Mouse (Mus musculus): ENCODE results near the gene Rnf8. TPM values are rescaled to one million over a fixed set of nuclear protein-coding genes. Genes with fewer than 3 reads are reported as not detected.
A peak's percentile ranks its signal among the peaks of the same experiment; 100 is the strongest.

Gene Rnf8
- total and polyA plus RNA-seq, 3 experiments: 15.6 to 19.2 (median 18.1) TPM

GRCm38 (mm10) chr17:29628946-29629345 is 14.4 kb downstream of the Rnf8 start:
- no peak for TF ChIP-seq EP300 (IDR thresholded peaks at IDR 0.05; ENCODE audit: insufficient read depth, low read depth, low read length)
- TF ChIP-seq CTCF (IDR thresholded peaks at IDR 0.05): no peak
- TF ChIP-seq POLR2A (IDR thresholded peaks at IDR 0.05; ENCODE audit: insufficient read depth, low read depth, low read length): no peak
- 87% methylated on average over 5 of the region's 5 CpGs for WGBS
- Histone ChIP-seq H3K9ac (ENCODE audit: low read depth, low read length) (no peak overlapping the region), H3K27me3 (ENCODE audit: control insufficient read depth, insufficient read depth, low read length) (no peaks in the 10 kb centered on the region), H3K27ac (no peak overlapping the region), H3K36me3 (ENCODE audit: control insufficient read depth, insufficient read depth, low read length) (no peaks in the 10 kb centered on the region), H3K4me1 (ENCODE audit: control insufficient read depth, insufficient read depth, low read length) (no peaks in the 10 kb centered on the region), H3K79me2 (replicated peaks; ENCODE audit: control insufficient read depth, insufficient read depth, low read length) (0 out of 2 replicates have a peak, but pooled peaks cover 1% of the 10 kb centered on the region), H3K4me3 (no peak overlapping the region)
- intact Hi-C loops (cut with DNase I): no loop called here
- no peak for DNase-seq

- TF ChIP-seq POLR2A (IDR thresholded peaks at IDR 0.05; ENCODE audit: insufficient read depth, low read depth, low read length): no peak
- TF ChIP-seq CTCF (IDR thresholded peaks at IDR 0.05): no peak
- TF ChIP-seq EP300 (IDR thresholded peaks at IDR 0.05; ENCODE audit: insufficient read depth, low read depth, low read length): no peak
- Histone ChIP-seq H3K27me3 (ENCODE audit: control insufficient read depth, insufficient read depth, low read length) (no peaks in the 10 kb centered on the region), H3K9ac (ENCODE audit: low read depth, low read length) (no peak overlapping the region), H3K27ac (no peak overlapping the region), H3K36me3 (ENCODE audit: control insufficient read depth, insufficient read depth, low read length) (no peaks in the 10 kb centered on the region), H3K79me2 (replicated peaks; ENCODE audit: control insufficient read depth, insufficient read depth, low read length) (no peaks in the 10 kb centered on the region), H3K4me1 (ENCODE audit: control insufficient read depth, insufficient read depth, low read length) (no peaks in the 10 kb centered on the region), H3K4me3 (no peak overlapping the region)
- intact Hi-C loops (cut with DNase I): no loop called here
- WGBS: 52% methylated on average over 5 of the region's 5 CpGs
- no peak for DNase-seq
Measured at GRCm38 (mm10) chr17:29629620-29630019, 15.0 kb downstream of the Rnf8 start.

GRCm38 (mm10) chr17:29632312-29632711 is 17.7 kb downstream of the Rnf8 start:
- Histone ChIP-seq H3K27me3 (ENCODE audit: control insufficient read depth, insufficient read depth, low read length) (no peaks in the 10 kb centered on the region), H3K36me3 (ENCODE audit: control insufficient read depth, insufficient read depth, low read length) (no peaks in the 10 kb centered on the region), H3K79me2 (replicated peaks; ENCODE audit: control insufficient read depth, insufficient read depth, low read length) (no peaks in the 10 kb centered on the region), H3K27ac (no peak overlapping the region), H3K4me3 (no peak overlapping the region), H3K9ac (ENCODE audit: low read depth, low read length) (no peak overlapping the region), H3K4me1 (ENCODE audit: control insufficient read depth, insufficient read depth, low read length) (peaks cover 3% of the 10 kb centered on the region)
- DNase-seq: no peak
- 93% methylated on average over 11 of the region's 11 CpGs for WGBS
- TF ChIP-seq EP300 (IDR thresholded peaks at IDR 0.05; ENCODE audit: insufficient read depth, low read depth, low read length) (no peak), CTCF (IDR thresholded peaks at IDR 0.05) (no peak), POLR2A (IDR thresholded peaks at IDR 0.05; ENCODE audit: insufficient read depth, low read depth, low read length) (no peak)
- intact Hi-C loops (cut with DNase I): no loop called here

- Histone ChIP-seq H3K4me1 (ENCODE audit: control insufficient read depth, insufficient read depth, low read length) (peaks cover 5% of the 10 kb centered on the region), H3K27ac (no peak overlapping the region), H3K79me2 (replicated peaks; ENCODE audit: control insufficient read depth, insufficient read depth, low read length) (no peaks in the 10 kb centered on the region), H3K9ac (ENCODE audit: low read depth, low read length) (no peak overlapping the region), H3K36me3 (ENCODE audit: control insufficient read depth, insufficient read depth, low read length) (no peaks in the 10 kb centered on the region), H3K4me3 (no peak overlapping the region), H3K27me3 (ENCODE audit: control insufficient read depth, insufficient read depth, low read length) (no peaks in the 10 kb centered on the region)
- TF ChIP-seq POLR2A (IDR thresholded peaks at IDR 0.05; ENCODE audit: insufficient read depth, low read depth, low read length): no peak
- TF ChIP-seq EP300 (IDR thresholded peaks at IDR 0.05; ENCODE audit: insufficient read depth, low read depth, low read length): no peak
- no peak for TF ChIP-seq CTCF (IDR thresholded peaks at IDR 0.05)
- intact Hi-C loops (cut with DNase I): no loop called here
- no peak for DNase-seq
- WGBS: 85% methylated on average over 8 of the region's 8 CpGs
Measured at GRCm38 (mm10) chr17:29635492-29635891, 20.9 kb downstream of the Rnf8 start.

GRCm38 (mm10) chr17:29636118-29636517 is 21.5 kb downstream of the Rnf8 start:
- H3K9ac ChIP-seq (ENCODE audit: low read depth, low read length): no peak overlapping the region
- no peaks in the 10 kb centered on the region for H3K27me3 ChIP-seq (ENCODE audit: control insufficient read depth, insufficient read depth, low read length)
- H3K27ac ChIP-seq: no peak overlapping the region
- no peaks in the 10 kb centered on the region for H3K79me2 ChIP-seq (replicated peaks; ENCODE audit: control insufficient read depth, insufficient read depth, low read length)
- WGBS: 70% methylated on average over 5 of the region's 5 CpGs
- intact Hi-C loops (cut with DNase I): loop anchor here (2.0 kb wide), 1 partner anchor 247 kb away; no protein-coding TSS in a partner anchor
- no peak for DNase-seq
- H3K36me3 ChIP-seq (ENCODE audit: control insufficient read depth, insufficient read depth, low read length): no peaks in the 10 kb centered on the region
- TF ChIP-seq EP300 (IDR thresholded peaks at IDR 0.05; ENCODE audit: insufficient read depth, low read depth, low read length): no peak
- peak; percentile 69 for TF ChIP-seq CTCF (IDR thresholded peaks at IDR 0.05)
- TF ChIP-seq POLR2A (IDR thresholded peaks at IDR 0.05; ENCODE audit: insufficient read depth, low read depth, low read length): no peak
- H3K4me3 ChIP-seq: no peak overlapping the region
- H3K4me1 ChIP-seq (ENCODE audit: control insufficient read depth, insufficient read depth, low read length): peaks cover 5% of the 10 kb centered on the region

GRCm38 (mm10) chr17:29637377-29637776 is 22.8 kb downstream of the Rnf8 start:
- H3K27ac ChIP-seq: no peak overlapping the region
- no peak overlapping the region for H3K9ac ChIP-seq (ENCODE audit: low read depth, low read length)
- intact Hi-C loops (cut with DNase I): loop anchor here (2.0 kb wide), 1 partner anchor 245 kb away; no protein-coding TSS in a partner anchor
- H3K27me3 ChIP-seq (ENCODE audit: control insufficient read depth, insufficient read depth, low read length): no peaks in the 10 kb centered on the region
- H3K36me3 ChIP-seq (ENCODE audit: control insufficient read depth, insufficient read depth, low read length): no peaks in the 10 kb centered on the region
- peaks cover 5% of the 10 kb centered on the region for H3K4me1 ChIP-seq (ENCODE audit: control insufficient read depth, insufficient read depth, low read length)
- no peaks in the 10 kb centered on the region for H3K79me2 ChIP-seq (replicated peaks; ENCODE audit: control insufficient read depth, insufficient read depth, low read length)
- TF ChIP-seq EP300 (IDR thresholded peaks at IDR 0.05; ENCODE audit: insufficient read depth, low read depth, low read length) (no peak), POLR2A (IDR thresholded peaks at IDR 0.05; ENCODE audit: insufficient read depth, low read depth, low read length) (no peak), CTCF (IDR thresholded peaks at IDR 0.05) (no peak)
- H3K4me3 ChIP-seq: no peak overlapping the region
- peak in 1 of 2 experiments; percentile 50 for DNase-seq
- 46% methylated on average over 4 of the region's 4 CpGs for WGBS
